Mouse (Mus musculus) central nervous system, embryonic 14 days (tissue): ENCODE results near the gene Hoga1. TPM values are rescaled to one million over a fixed set of nuclear protein-coding genes. Genes with fewer than 3 reads are reported as not detected.

Source experiments
- polyA plus RNA-seq: library from polyadenylated mRNA; depleted of rRNA; stranded (reverse); fragments of >200 nt; gene quantifications from 2 replicates; pipeline ENCODE4 v1.2.3, GENCODE M21; 2012; rRNA removed

The Hoga1 gene
- 1.4 and 2.1 TPM in 2 replicates for polyA plus RNA-seq

DNA sequence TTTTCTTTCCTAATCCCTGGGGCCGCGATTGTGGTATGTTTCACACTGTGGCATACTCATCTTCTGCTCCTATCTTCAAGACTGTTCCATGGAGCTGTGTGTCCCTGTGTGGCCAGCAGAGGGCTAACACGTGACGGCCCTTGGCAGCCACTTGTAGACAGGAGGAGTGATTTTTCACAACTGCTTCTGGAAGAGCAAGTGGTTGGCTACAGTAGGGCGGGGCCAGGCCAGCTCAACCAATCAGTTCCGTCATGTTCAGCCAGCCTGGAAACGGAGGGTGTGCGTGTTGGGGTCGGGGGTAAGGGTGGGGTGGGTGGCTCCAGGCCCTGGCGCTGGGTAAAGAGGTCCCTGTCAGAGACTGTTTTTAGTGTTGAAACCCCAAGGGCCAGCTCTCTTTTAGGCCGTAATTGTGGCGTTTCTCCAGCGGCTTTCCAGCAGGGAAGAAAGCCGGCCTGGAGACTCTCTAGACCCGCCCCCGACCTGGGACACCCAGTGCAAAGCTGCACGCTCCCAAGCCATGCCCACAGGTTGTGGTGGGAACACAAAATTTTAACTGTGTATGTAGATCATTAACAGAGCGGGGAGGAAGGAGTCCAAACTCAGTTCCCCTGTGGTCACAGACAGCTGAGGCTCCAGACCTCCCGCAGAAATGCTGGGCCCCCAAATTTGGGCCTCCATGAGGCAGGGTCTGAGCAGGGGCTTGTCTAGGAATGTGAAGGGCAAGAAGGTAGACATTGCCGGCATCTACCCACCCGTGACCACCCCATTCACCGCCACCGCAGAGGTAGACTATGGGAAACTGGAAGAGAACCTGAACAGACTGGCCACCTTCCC is at the start of gene Hoga1:
Hoga1 (plus strand) TSS at position 342 of the 834 bp plus-strand sequence.

DNA sequence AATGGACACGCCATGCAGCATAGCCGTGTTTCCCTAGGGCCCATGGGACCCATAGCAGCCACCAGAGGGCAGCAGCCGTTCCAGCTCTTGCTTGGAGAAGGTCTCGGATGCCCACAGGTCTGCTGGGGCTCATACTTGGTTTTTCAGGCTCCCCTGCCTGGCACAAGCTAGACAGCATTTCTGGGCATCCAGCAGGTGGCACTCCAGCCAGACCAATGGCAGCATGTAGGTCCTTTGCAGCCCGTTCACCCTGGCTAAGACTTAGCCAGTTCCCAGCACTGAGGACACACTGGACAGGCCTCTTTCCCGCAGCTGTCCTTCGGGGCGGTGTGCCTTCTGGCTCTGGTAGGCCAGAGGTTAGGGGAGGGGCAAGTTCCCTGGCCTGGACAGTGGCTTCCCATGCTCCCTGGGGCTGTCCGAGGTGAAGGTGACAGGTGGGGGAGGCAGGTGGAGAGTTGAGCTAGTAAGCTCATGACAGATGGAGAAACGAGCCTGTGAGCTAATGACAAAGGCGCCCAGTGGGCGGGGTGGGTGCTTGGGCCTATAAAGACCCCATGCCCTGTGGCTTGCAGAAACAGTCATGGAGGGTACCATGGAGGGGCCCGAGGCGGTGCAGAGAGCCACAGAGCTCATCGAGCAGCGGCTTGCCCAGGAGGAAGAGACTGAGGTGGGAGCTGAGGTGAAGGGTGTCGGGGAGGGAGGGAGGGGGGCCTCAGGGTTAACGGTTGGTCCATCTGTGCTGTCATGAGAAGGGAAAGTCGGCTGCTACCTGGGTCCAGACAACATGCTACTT is 9.8 kb upstream of the Hoga1 start, which contains the start of gene Ankrd2:
Ankrd2 (plus strand) TSS at position 545 of the 793 bp plus-strand sequence.

DNA sequence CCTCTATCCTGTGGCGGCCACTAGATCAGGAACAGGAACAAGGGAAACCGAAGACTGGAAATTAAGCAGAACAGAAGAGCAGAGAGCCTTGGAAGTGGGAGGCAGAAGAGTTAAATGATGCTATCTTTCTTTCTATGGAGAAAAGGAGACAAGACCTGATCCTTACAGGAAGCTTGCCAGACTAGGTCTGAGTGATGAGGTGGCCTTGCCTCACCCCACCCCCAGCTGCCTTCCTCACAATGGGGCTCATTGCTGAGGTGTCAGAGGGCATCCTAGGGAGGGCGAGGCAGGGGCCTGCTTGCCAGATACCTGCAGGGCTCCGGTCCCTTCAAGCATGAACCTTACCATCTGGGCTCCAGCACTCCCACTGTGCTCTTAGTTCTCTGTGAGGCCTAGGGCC is 6.5 kb downstream of the Hoga1 start, which contains the start of gene 4933411K16Rik:
4933411K16Rik (plus strand) TSS at position 301 of the 400 bp plus-strand sequence.

DNA sequence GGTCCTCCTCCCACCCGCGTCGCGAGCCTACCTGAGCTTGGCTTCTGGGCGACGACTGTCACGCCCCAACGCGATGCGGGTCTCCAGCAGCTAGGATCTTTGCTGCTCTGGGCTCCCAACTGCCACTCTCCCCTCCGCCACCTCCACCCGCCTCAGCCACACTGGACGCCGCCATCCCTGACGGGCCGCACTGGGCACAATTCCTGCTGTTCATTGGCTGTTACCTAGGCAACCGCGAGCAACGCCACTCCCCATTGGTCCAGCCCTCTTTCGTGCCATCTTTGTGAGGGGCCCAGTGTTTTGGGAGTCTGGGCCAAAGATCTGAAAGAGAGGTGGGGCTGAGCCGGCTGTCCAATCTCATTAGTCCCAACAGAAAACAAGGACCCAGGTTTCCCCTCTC is 40.8 kb downstream of the Hoga1 start, which contains the start of gene Morn4:
Morn4 (minus strand) TSS at position 192 of the 400 bp plus-strand sequence.

DNA sequence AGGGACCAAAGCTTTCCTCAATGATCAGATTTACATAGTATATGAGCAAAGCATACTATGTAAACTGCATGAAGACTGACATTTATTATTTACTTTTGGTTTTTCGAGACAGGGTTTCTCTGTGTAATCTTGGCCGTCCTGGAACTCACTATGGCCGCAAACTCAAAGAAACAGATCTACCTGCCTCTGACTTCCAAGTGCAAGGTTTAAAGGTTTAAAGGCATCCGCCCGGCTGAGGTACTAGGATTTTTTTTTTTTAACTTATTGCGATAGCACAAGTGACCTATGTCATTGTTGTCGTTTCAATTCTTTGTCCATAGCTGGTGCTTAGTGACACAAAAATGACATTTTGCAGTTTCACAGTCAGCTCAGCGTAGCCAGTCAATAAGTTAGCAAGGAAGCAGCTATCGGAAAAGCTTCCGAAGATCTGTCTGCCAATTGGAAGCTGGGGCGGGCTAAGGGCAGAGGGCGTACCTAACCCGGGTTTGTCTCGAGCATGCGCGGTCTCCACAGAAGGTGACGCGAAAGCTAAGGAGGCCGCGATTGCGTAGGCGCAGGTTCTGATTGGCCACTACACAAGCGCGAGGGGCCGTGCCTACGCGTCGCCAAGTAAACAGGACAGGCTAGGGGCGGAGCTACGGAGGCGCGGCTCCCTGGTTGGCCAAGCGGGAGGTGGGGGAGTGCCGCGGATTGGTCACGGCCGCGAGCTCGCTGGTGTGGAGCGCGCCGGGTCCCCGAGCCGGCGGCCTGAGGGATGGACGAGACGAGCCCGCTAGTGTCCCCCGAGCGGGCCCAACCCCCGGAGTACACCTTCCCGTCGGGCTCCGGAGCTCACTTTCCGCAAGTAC is 44.6 kb downstream of the Hoga1 start, which contains the start of gene Pi4k2a:
Pi4k2a (plus strand) TSS at position 723 of the 848 bp plus-strand sequence.

Other genes starting within 250 kb of the Hoga1 start
- gene Arhgap19, start 243.6 kb upstream of the Hoga1 start, polyA plus RNA-seq: 12.2 and 14.2 TPM in 2 replicates
- 7.8 and 10.0 TPM in 2 replicates for gene Frat1, start 215.6 kb upstream of the Hoga1 start, polyA plus RNA-seq
- gene Frat2, start 197.5 kb upstream of the Hoga1 start, polyA plus RNA-seq: 13.6 and 16.4 TPM in 2 replicates
- gene Rrp12, start 149.4 kb upstream of the Hoga1 start, polyA plus RNA-seq: 15.3 and 16.0 TPM in 2 replicates
- gene Pgam1, start 133.7 kb upstream of the Hoga1 start, polyA plus RNA-seq: 414 and 458 TPM in 2 replicates
- 36.0 and 38.2 TPM in 2 replicates for gene Exosc1, start 112.2 kb upstream of the Hoga1 start, polyA plus RNA-seq
- 94.0 and 94.3 TPM in 2 replicates for gene Zdhhc16, start 112.1 kb upstream of the Hoga1 start, polyA plus RNA-seq
- gene Mms19, start 64.5 kb upstream of the Hoga1 start, polyA plus RNA-seq: 71.0 and 74.5 TPM in 2 replicates
- 16.1 and 21.5 TPM in 2 replicates for gene Ubtd1, start 63.8 kb upstream of the Hoga1 start, polyA plus RNA-seq
- 0.23 and 0.68 TPM in 2 replicates for gene Ankrd2, start 9.6 kb upstream of the Hoga1 start, polyA plus RNA-seq
- 0.20 and 0.33 TPM in 2 replicates for gene 4933411K16Rik, start 6.6 kb downstream of the Hoga1 start, polyA plus RNA-seq
- gene Morn4, start 40.7 kb downstream of the Hoga1 start, polyA plus RNA-seq: 108 and 124 TPM in 2 replicates
- gene Pi4k2a, start 44.9 kb downstream of the Hoga1 start, polyA plus RNA-seq: 42.0 and 42.3 TPM in 2 replicates
- gene Avpi1, start 83.4 kb downstream of the Hoga1 start, polyA plus RNA-seq: 6.5 and 7.9 TPM in 2 replicates
- 16.8 and 34.0 TPM in 2 replicates for gene Marveld1, start 101.8 kb downstream of the Hoga1 start, polyA plus RNA-seq
- gene Zfyve27, start 118.3 kb downstream of the Hoga1 start, polyA plus RNA-seq: 117 and 121 TPM in 2 replicates
- gene Sfrp5, start 156.6 kb downstream of the Hoga1 start, polyA plus RNA-seq: 2.0 and 10.9 TPM in 2 replicates
- gene Golga7b, start 202.0 kb downstream of the Hoga1 start, polyA plus RNA-seq: 21.2 and 23.3 TPM in 2 replicates